Mouse (Mus musculus) heart, embryonic 14.5 days (tissue): ENCODE measurements around the gene Tmem151a. TPM values are rescaled to one million over a fixed set of nuclear protein-coding genes. Genes with fewer than 3 reads are reported as not detected.

Experiments used
- polyA plus RNA-seq: library from polyadenylated mRNA; unstranded; fragments of >200 nt; fragmentation: Nextera tagmentation; extraction: Ambion mirVana; gene quantifications from 2 replicates; pipeline ENCODE4 v1.2.1, GENCODE M21; 2014

The Tmem151a gene
- polyA plus RNA-seq, 1 experiment from 2014 or later = 3.7 TPM

Other genes starting within 250 kb of the Tmem151a start
- 38.8 and 39.0 TPM in 2 replicates for gene Ccs, start 246.2 kb downstream of the Tmem151a start, polyA plus RNA-seq
- gene Ccdc87, start 246.2 kb downstream of the Tmem151a start, polyA plus RNA-seq = not detected in 2 replicates
- gene Ctsf, start 230.4 kb downstream of the Tmem151a start, polyA plus RNA-seq = 36.9 and 39.2 TPM in 2 replicates
- gene Actn3, start 207.6 kb downstream of the Tmem151a start, polyA plus RNA-seq = 1.5 and 2.0 TPM in 2 replicates
- gene Zdhhc24, start 206.9 kb downstream of the Tmem151a start, polyA plus RNA-seq = 7.2 and 8.2 TPM in 2 replicates
- gene Bbs1, start 178.9 kb downstream of the Tmem151a start, polyA plus RNA-seq = 1.5 and 2.4 TPM in 2 replicates
- gene Dpp3, start 157.2 kb downstream of the Tmem151a start, polyA plus RNA-seq = 60.8 and 71.8 TPM in 2 replicates
- gene Peli3, start 142.4 kb downstream of the Tmem151a start, polyA plus RNA-seq = 0.51 and 0.81 TPM in 2 replicates
- gene Mrpl11, start 123.4 kb downstream of the Tmem151a start, polyA plus RNA-seq = 110 and 111 TPM in 2 replicates
- gene Npas4, start 95.2 kb downstream of the Tmem151a start, polyA plus RNA-seq = 0.18 TPM in 1 of 2 replicates, not detected in the other
- gene Slc29a2, start 61.7 kb downstream of the Tmem151a start, polyA plus RNA-seq = 10.2 and 10.9 TPM in 2 replicates
- 49.9 and 53.1 TPM in 2 replicates for gene B4gat1, start 46.7 kb downstream of the Tmem151a start, polyA plus RNA-seq
- gene AC124502.3, start 46.6 kb downstream of the Tmem151a start, polyA plus RNA-seq = 1.3 and 1.4 TPM in 2 replicates
- gene Brms1, start 44.2 kb downstream of the Tmem151a start, polyA plus RNA-seq = 27.5 and 31.2 TPM in 2 replicates
- gene Rin1, start 35.0 kb downstream of the Tmem151a start, polyA plus RNA-seq = 1.9 and 2.7 TPM in 2 replicates
- 15.3 and 16.8 TPM in 2 replicates for gene Cd248, start 17.5 kb downstream of the Tmem151a start, polyA plus RNA-seq
- 112 and 122 TPM in 2 replicates for gene Yif1a, start 3.0 kb upstream of the Tmem151a start, polyA plus RNA-seq
- 4.4 and 5.4 TPM in 2 replicates for gene Cnih2, start 13.0 kb upstream of the Tmem151a start, polyA plus RNA-seq
- 223 and 231 TPM in 2 replicates for gene Rab1b, start 21.5 kb upstream of the Tmem151a start, polyA plus RNA-seq
- gene Klc2, start 33.0 kb upstream of the Tmem151a start, polyA plus RNA-seq = 16.5 and 20.7 TPM in 2 replicates
- gene Pacs1, start 187.6 kb upstream of the Tmem151a start, polyA plus RNA-seq = 20.9 TPM in 2 replicates
- gene Sf3b2, start 209.9 kb upstream of the Tmem151a start, polyA plus RNA-seq = 201 and 208 TPM in 2 replicates
- gene Gal3st3, start 212.8 kb upstream of the Tmem151a start, polyA plus RNA-seq = 6.4 and 6.7 TPM in 2 replicates